Mouse (Mus musculus) ES-E14 (cell line): Measurements from ENCODE around the gene Tiam1. TPM values are rescaled to one million over a fixed set of nuclear protein-coding genes. Genes with fewer than 3 reads are reported as not detected.

Source experiments
- DNase-seq: peaks from one replicate; pipeline ENCODE4 v3.0.0-alpha.2; 2013; ENCODE audit warnings: low read depth, low spot score
- H3K27ac ChIP-seq: 2 replicates; pipeline ENCODE4 v1.5.1; 2012; ENCODE audit warnings: low read depth, mild to moderate bottlenecking, low read length, moderate library complexity, mixed read lengths; ENCODE audit not compliant: poor library complexity, insufficient read depth, severe bottlenecking
- H3K36me3 ChIP-seq: 2 replicates; pipeline ENCODE4 v1.6.1; 2012; ENCODE audit warnings: mild to moderate bottlenecking, low read length, moderate library complexity, mixed read lengths; ENCODE audit not compliant: control insufficient read depth, poor library complexity, insufficient read depth, severe bottlenecking
- H3K4me1 ChIP-seq, 2 experiments: fragments of 150-350 bp in 1 of 2; sonication (generic) in 1 of 2; 2 replicates each; pipeline ENCODE4 v1.6.1; 2012; ENCODE audit warnings: low read length in 2 of 2, mild to moderate bottlenecking in 1 of 2, mixed read lengths in 1 of 2; ENCODE audit not compliant: control insufficient read depth in 2 of 2, insufficient read depth in 2 of 2, poor library complexity in 1 of 2
- H3K4me3 ChIP-seq, 2 experiments: fragments of 150-350 bp in 1 of 2; sonication (generic) in 1 of 2; 2 replicates each; pipeline ENCODE4 v1.5.1; 2012; ENCODE audit warnings: low read length in 2 of 2, low read depth in 1 of 2, mild to moderate bottlenecking in 1 of 2, mixed read lengths in 1 of 2; ENCODE audit not compliant: insufficient read depth in 1 of 2, poor library complexity in 1 of 2, severe bottlenecking in 1 of 2
- H3K9ac ChIP-seq: 2 replicates; pipeline ENCODE4 v1.6.1; 2012; ENCODE audit warnings: low read depth, mild to moderate bottlenecking, low read length, mixed read lengths; ENCODE audit not compliant: poor library complexity, insufficient read depth, severe bottlenecking
- H3K9me3 ChIP-seq: fragments of 150-350 bp; sonication (generic); 2 replicates; pipeline ENCODE4 v1.6.1; 2012; ENCODE audit warnings: low read depth, mild to moderate bottlenecking, low read length; ENCODE audit not compliant: control insufficient read depth, insufficient read depth
- CHD2 ChIP-seq: IDR thresholded peaks from 2 replicates; pipeline ENCODE4 v1.6.1; 2014; ENCODE audit warnings: mild to moderate bottlenecking, low read depth, low read length, inconsistent platforms
- HCFC1 ChIP-seq: IDR thresholded peaks from 2 replicates; pipeline ENCODE4 v1.6.1; 2012; ENCODE audit warnings: low read length, inconsistent platforms, borderline replicate concordance; ENCODE audit not compliant: insufficient read depth
- MAFK ChIP-seq: IDR thresholded peaks from 2 replicates; pipeline ENCODE4 v1.6.1; 2014; ENCODE audit warnings: mild to moderate bottlenecking, low read depth, low read length, inconsistent platforms; ENCODE audit not compliant: insufficient read depth
- ZC3H11A ChIP-seq: IDR thresholded peaks from 2 replicates; pipeline ENCODE4 v1.6.1; 2012; ENCODE audit warnings: low read depth, mild to moderate bottlenecking, inconsistent platforms, low read length, borderline replicate concordance
- ZNF384 ChIP-seq: IDR thresholded peaks from 2 replicates; pipeline ENCODE4 v1.6.1; 2012; ENCODE audit warnings: low read depth, low read length, inconsistent platforms
- in situ Hi-C, 2 experiments: fragments of 600-800 bp; cut with MboI; formaldehyde crosslinking; loops; one replicate each; pipeline ENCODE4 v1.15.1; 2025; ENCODE audit warnings: low sequenced_read_pairs in 2 of 2, inconsistent platforms in 1 of 2; ENCODE audit not compliant: unreplicated experiment in 2 of 2
- total RNA-seq: library from RNA; depleted of rRNA; stranded (reverse); fragments of 300-350 nt; gene quantifications from 2 replicates; pipeline ENCODE4 v1.2.3, GENCODE M21; 2012

The Tiam1 gene
- total RNA-seq, 1 experiment = 15.7 TPM

DNA sequence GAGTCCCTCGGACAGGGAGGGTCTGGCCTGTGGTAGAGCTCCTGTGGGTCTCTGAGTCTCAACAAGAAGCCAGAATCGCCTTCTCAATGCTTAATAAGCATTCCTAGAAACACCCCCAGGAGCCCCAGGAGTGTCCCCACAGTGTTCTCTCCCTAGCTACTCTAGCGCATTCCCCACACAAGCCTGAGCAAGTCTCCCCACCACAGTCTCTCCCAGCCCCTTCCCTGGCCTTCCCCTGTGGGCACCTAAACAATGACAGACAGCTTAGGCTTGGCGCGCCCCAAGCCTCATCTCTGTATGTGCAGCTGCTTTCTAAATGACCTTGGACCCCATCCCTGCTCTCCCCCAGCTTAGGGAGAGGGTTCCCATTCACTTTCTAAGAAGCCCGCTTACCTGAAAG lies 7.3 kb upstream of the Tiam1 start:
- Histone ChIP-seq H3K9ac (no peak overlapping the region; the same call in 1 of the 2 replicates), H3K4me3 (no peak overlapping the region), H3K4me1 (peaks cover 16 to 20% of the 10 kb centered on the region in 2 experiments), H3K27ac (no peak overlapping the region), H3K9me3 (no peaks in the 10 kb centered on the region), H3K36me3 (no peaks in the 10 kb centered on the region)
- no peak for DNase-seq
- no peak for TF ChIP-seq MAFK
- TF ChIP-seq ZNF384 = no peak
- no peak for TF ChIP-seq CHD2
- no peak for TF ChIP-seq HCFC1
- TF ChIP-seq ZC3H11A = no peak
- in situ Hi-C loops = no loop called here

DNA sequence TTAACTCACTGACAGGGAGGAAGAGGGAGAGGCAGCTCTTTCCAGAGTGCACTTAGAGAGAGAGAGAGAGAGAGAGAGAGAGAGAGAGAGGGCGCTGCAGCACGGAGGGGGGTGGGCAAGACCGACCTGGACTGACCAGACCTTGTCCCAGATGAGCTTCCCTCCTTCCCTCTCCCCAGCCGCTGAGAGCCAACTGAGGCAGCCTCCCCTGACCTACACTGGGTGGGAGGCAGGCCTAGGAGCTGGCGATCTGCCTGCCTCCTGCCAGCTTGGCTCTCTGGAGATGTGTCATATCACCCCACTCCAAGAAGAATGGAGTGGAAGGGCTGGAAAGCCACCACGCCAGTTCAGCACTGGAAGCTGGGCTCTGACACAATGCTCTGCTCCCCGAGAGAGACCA lies 6.6 kb upstream of the Tiam1 start:
- Histone ChIP-seq H3K36me3 (no peaks in the 10 kb centered on the region), H3K4me3 (peak overlapping the region in 1 of 2 experiments; percentile 27; a peak in 1 of 4 replicates), H3K9ac (peak overlapping the region; percentile 2; the same call in 1 of the 2 replicates), H3K9me3 (no peaks in the 10 kb centered on the region), H3K27ac (no peak overlapping the region), H3K4me1 (peaks cover 16 to 20% of the 10 kb centered on the region in 2 experiments)
- TF ChIP-seq ZC3H11A (no peak), ZNF384 (no peak), MAFK (no peak), CHD2 (no peak)
- DNase-seq = no peak
- in situ Hi-C loops = no loop called here

DNA sequence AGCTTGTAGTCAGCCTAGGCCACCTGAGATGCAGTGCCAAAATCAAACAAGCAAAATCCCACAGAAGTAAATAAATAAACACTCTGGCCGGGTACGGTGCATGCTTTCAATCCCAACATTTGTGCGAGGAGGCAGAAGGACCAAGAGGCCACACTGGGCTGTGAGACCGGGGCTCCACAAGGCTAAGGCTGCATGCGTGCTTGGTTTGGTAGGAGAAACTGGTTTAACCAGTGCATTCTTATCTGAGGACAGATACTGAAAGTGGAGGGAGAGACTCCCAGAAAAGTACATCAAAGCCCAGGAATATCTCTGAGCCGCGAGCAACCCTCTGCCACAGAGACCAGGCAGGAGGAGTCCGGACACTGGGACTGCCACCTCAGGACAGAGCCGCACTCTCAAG lies 5.8 kb upstream of the Tiam1 start:
- no peak for TF ChIP-seq MAFK
- TF ChIP-seq ZC3H11A = no peak
- TF ChIP-seq CHD2 = no peak
- no peak for TF ChIP-seq HCFC1
- no peak for TF ChIP-seq ZNF384
- no peak for DNase-seq

DNA sequence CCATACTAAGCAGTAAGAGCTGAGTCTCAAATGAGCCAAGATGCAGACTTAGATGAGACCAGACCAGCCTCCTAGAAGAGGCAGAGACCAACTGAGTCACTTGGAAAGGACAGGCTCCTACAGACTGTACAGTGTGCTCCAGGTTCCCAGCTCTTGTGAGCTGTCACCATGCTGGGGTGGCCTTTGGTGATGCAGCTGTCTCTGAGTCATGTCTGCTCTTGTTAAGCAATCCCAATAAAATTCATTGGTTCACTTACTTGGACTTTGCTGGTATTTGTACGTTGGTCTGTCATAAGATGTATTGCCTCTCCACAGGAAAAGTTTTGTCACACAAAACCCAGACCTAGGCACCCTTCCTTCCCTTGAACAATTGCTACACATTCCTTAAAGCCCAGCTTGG lies 1.7 kb upstream of the Tiam1 start:
- no peak for DNase-seq
- Histone ChIP-seq H3K4me3 (no peak overlapping the region), H3K27ac (no peak overlapping the region), H3K9ac (no peak overlapping the region), H3K9me3 (no peaks in the 10 kb centered on the region), H3K4me1 (peaks cover 12 to 13% of the 10 kb centered on the region in 2 experiments), H3K36me3 (no peaks in the 10 kb centered on the region)
- no peak for TF ChIP-seq HCFC1
- no peak for TF ChIP-seq CHD2
- no peak for TF ChIP-seq ZNF384
- no peak for TF ChIP-seq ZC3H11A
- no peak for TF ChIP-seq MAFK
- in situ Hi-C loops = no loop called here

More for the DNA sequence above, 5.8 kb upstream of the Tiam1 start:
- Histone ChIP-seq H3K27ac (no peak overlapping the region), H3K9me3 (no peaks in the 10 kb centered on the region), H3K9ac (no peak overlapping the region), H3K4me1 (peaks cover 15 to 20% of the 10 kb centered on the region in 2 experiments), H3K36me3 (no peaks in the 10 kb centered on the region), H3K4me3 (no peak overlapping the region)
- in situ Hi-C loops = no loop called here

DNA sequence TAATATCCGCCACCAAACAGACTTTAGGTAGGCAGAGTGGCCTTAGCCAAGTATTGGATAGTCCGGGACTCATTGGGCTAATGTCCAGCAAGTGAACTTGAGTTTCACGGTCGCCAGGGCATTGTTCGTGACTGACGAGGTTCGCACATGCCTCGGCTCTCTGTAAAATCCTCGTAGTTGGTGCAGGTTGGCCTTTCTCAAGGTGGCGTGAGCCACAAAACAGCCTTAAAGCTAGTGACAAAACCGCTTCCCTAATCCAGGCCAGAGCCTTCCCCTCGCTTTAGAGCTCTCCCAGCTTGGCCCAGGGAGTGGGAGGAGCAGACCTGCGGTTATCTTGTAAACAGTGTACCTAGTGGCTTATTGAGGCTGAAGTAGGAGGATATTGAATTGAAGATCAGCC lies 972 bp upstream of the Tiam1 start:
- H3K4me1 ChIP-seq = peaks cover 12 to 15% of the 10 kb centered on the region in 2 experiments; a peak in 3 of 4 replicates
- no peak for DNase-seq
- no peaks in the 10 kb centered on the region for H3K9me3 ChIP-seq
- peak overlapping the region; percentile 84 to 98 for H3K4me3 ChIP-seq
- H3K36me3 ChIP-seq = no peaks in the 10 kb centered on the region
- TF ChIP-seq CHD2 (no peak), ZNF384 (no peak), HCFC1 (no peak), MAFK (no peak), ZC3H11A (no peak)
- in situ Hi-C loops = no loop called here
- H3K9ac ChIP-seq = peak overlapping the region; percentile 85
- peak overlapping the region; percentile 34; the same call in 1 of the 2 replicates for H3K27ac ChIP-seq
